In the genomic region with DNA sequence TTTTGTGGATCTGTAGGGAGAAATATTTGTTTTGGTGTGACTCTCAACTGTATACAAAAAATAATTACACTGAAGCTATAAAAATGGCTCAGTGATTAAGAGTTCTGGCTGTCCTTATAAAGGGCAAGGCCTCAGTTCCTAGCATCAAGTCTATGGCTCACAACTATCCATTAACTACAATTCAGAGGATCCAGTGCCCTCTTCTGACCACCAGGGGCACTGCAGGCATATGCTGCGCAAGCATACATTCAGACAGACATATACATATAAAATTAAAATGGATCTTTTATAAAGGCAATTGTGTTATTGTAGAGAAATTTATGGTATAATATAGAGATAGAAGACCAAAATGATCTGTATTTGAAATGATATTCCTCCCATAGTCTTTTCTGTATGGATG, we compare ENCODE assay signal across 14 mouse cellular contexts.
A peak's percentile ranks its signal among the peaks of the same experiment; 100 is the strongest.
DNase-seq lines count a peak whose midpoint lies in the region; TF ChIP-seq lines count a peak whose summit lies in the region.
"Had no signal": no experiment of that assay in that cellular context is flagged by ENCODE, and none has a peak within 500 bp of the region (broad histone marks: within the 10 kb centered on the region; RNA-seq: fewer than 3 reads in every experiment).

No protein-coding gene starts in this region.

- 98% methylated on average over 1 of the region's 1 CpGs for WGBS in cerebellum, adult 2 months

- H3K4me1 ChIP-seq in cerebellum, adult 2 months (ENCODE audit: control insufficient read depth, insufficient read depth, low read length), result no peaks in the 10 kb centered on the region; the same call in 1 of the 2 replicates
- H3K4me1 ChIP-seq: liver, embryonic 15.5 days had no signal

- TF ChIP-seq POLR2A in cerebellum, adult 2 months (IDR thresholded peaks at IDR 0.05; ENCODE audit: borderline replicate concordance, insufficient read depth, low read length), result no peak
- TF ChIP-seq POLR2A in brain, embryonic 14.5 days (IDR thresholded peaks at IDR 0.05; ENCODE audit: borderline replicate concordance, extremely low read depth, insufficient read depth, insufficient read length, poor library complexity, severe bottlenecking), result no peak

- no peaks in the 10 kb centered on the region for H3K27me3 ChIP-seq in cerebellum, adult 2 months (ENCODE audit: control insufficient read depth, insufficient read depth, low read length)
- H3K27me3 ChIP-seq: heart, embryonic 15.5 days; liver, embryonic 15.5 days; midbrain, embryonic 13.5 days; neural tube, embryonic 15.5 days had no signal

- peak; percentile 34; the same call in 1 of the 2 replicates for TF ChIP-seq CTCF in cerebellum, adult 2 months (IDR thresholded peaks at IDR 0.05; ENCODE audit: borderline replicate concordance, insufficient read depth, low read depth, low read length)
- TF ChIP-seq CTCF in left cerebral cortex, adult 2 months (IDR thresholded peaks at IDR 0.05), result peak; percentile 40
- TF ChIP-seq CTCF in brain, embryonic 14.5 days (IDR thresholded peaks at IDR 0.05; ENCODE audit: borderline replicate concordance, extremely low read depth, insufficient read depth, insufficient read length), result peak; percentile 47; the same call in 1 of the 2 replicates

- H3K27ac ChIP-seq in cerebellum, adult 2 months (ENCODE audit: insufficient read depth, low read length), result no peak overlapping the region
- H3K27ac ChIP-seq in left cerebral cortex, adult 2 months, result no peak overlapping the region
- H3K27ac ChIP-seq: heart, embryonic 15.5 days; liver, embryonic 15.5 days; midbrain, embryonic 13.5 days; neural tube, embryonic 15.5 days had no signal

- no peak overlapping the region for H3K4me3 ChIP-seq in cerebellum, adult 2 months (replicated peaks; ENCODE audit: insufficient read depth, low read depth, low read length)
- H3K4me3 ChIP-seq in left cerebral cortex, adult 2 months, result no peak overlapping the region
- H3K4me3 ChIP-seq: heart, embryonic 15.5 days; liver, embryonic 15.5 days; midbrain, embryonic 13.5 days; neural tube, embryonic 15.5 days had no signal

- DNase-seq in cerebellum, adult 2 months, result no peak
- no peak for DNase-seq in cerebellum, adult 11-12 months
- DNase-seq in left cerebral cortex, adult 2 months (ENCODE audit: extremely low spot score in 1 of 2, low spot score in 2 of 2), result no peak
- no peak for DNase-seq in left cerebral cortex, adult 8-10 months (ENCODE audit: low spot score in 2 of 2)
- peak; percentile 49 for DNase-seq in 416B (ENCODE audit: low read depth)
- no peak for DNase-seq in brain, embryonic 14.5 days (ENCODE audit: low read depth)
- DNase-seq in urinary bladder, postnatal 10 days (ENCODE audit: low spot score), result no peak
- DNase-seq in natural killer cell, adult 2 months (ENCODE audit: low spot score in 2 of 2), result no peak
- DNase-seq: gastrocnemius, postnatal 10 days; right cerebral cortex, postnatal 14 days had no signal

- intact Hi-C loops in left cerebral cortex, adult 2 months (cut with DNase I), result no loop called here
